ENCODE assay signal across 8 mouse cellular contexts in genomic region chr16:20620751-20621190, GRCm38 (mm10). TPM values are rescaled to one million over a fixed set of nuclear protein-coding genes. Genes with fewer than 3 reads are reported as not detected.
DNase-seq lines count a peak whose midpoint lies in the region; ATAC-seq and TF ChIP-seq lines count a peak whose summit lies in the region.

No protein-coding gene starts in this region.

- DNase-seq in kidney, postnatal 0 days (ENCODE audit: low spot score) = no peak
- no peak for DNase-seq in kidney, postnatal 10 days
- DNase-seq in MN1 (ENCODE audit: low spot score) = peak; percentile 42
- DNase-seq in limb, embryonic 14.5 days (ENCODE audit: low spot score) = no peak
- DNase-seq in urinary bladder, postnatal 25 days (ENCODE audit: low spot score) = no peak
- no peak for DNase-seq in testis, postnatal 14 days (ENCODE audit: low spot score)

- peak overlapping the region; percentile 99 for H3K4me2 ChIP-seq in kidney, postnatal 0 days (ENCODE audit: low read length)
- H3K4me2 ChIP-seq in forebrain, embryonic 12.5 days = peak overlapping the region; percentile 75
- H3K4me2 ChIP-seq in limb, embryonic 14.5 days (replicated peaks; ENCODE audit: low read depth, low read length, severe bottlenecking) = peak overlapping the region; percentile 98

- 0 out of 2 replicates have a peak, but pooled peaks cover 6% of the 10 kb centered on the region for H3K27me3 ChIP-seq in kidney, postnatal 0 days (ENCODE audit: insufficient read depth, low read length)
- peaks cover 9% of the 10 kb centered on the region; the same call in 1 of the 2 replicates for H3K27me3 ChIP-seq in forebrain, embryonic 12.5 days
- peaks cover 23% of the 10 kb centered on the region for H3K27me3 ChIP-seq in limb, embryonic 14.5 days (ENCODE audit: control insufficient read depth, insufficient read depth, low read length)
- peaks cover 16% of the 10 kb centered on the region for H3K27me3 ChIP-seq in small intestine, adult 2 months (ENCODE audit: control insufficient read depth, insufficient read depth, low read length)

- ATAC-seq in kidney, postnatal 0 days (replicated peaks; ENCODE audit: low FRiP score, low read depth) = no peak
- ATAC-seq in forebrain, embryonic 12.5 days (ENCODE audit: low FRiP score) = peak; percentile 12
- no peak for ATAC-seq in limb, embryonic 14.5 days (ENCODE audit: low FRiP score, low read depth)

- TF ChIP-seq CTCF in kidney, postnatal 0 days (IDR thresholded peaks at IDR 0.05; ENCODE audit: low read depth) = no peak
- TF ChIP-seq CTCF in small intestine, adult 2 months (IDR thresholded peaks at IDR 0.05; ENCODE audit: extremely low read depth, insufficient read length, insufficient replicate concordance, low read depth, low read length) = no peak

- under 1% methylated on average over 32 of the region's 32 CpGs for WGBS in kidney, postnatal 0 days
- WGBS in forebrain, embryonic 12.5 days = under 1% methylated on average over 32 of the region's 32 CpGs
- WGBS in limb, embryonic 14.5 days = under 1% methylated on average over 30 of the region's 32 CpGs
- WGBS in small intestine, adult 2 months = under 1% methylated on average over 32 of the region's 32 CpGs

- no peaks in the 10 kb centered on the region for H3K9me3 ChIP-seq in kidney, postnatal 0 days (replicated peaks; ENCODE audit: low read length)
- no peaks in the 10 kb centered on the region for H3K9me3 ChIP-seq in forebrain, embryonic 12.5 days
- no peaks in the 10 kb centered on the region for H3K9me3 ChIP-seq in limb, embryonic 14.5 days (ENCODE audit: control insufficient read depth, low read length)

- peak overlapping the region; percentile 70 for H3K4me3 ChIP-seq in kidney, postnatal 0 days (replicated peaks; ENCODE audit: low read depth, low read length)
- H3K4me3 ChIP-seq in forebrain, embryonic 12.5 days (replicated peaks) = peak overlapping the region; percentile 75
- H3K4me3 ChIP-seq in limb, embryonic 14.5 days (replicated peaks; ENCODE audit: low read length) = peak overlapping the region; percentile 69
- peak overlapping the region; percentile 95 for H3K4me3 ChIP-seq in small intestine, adult 2 months (ENCODE audit: low read depth, low read length)

- H3K9ac ChIP-seq in kidney, postnatal 0 days (ENCODE audit: low read depth, low read length) = peak overlapping the region; percentile 54
- H3K9ac ChIP-seq in forebrain, embryonic 12.5 days = peak overlapping the region; percentile 87
- H3K9ac ChIP-seq in limb, embryonic 14.5 days (ENCODE audit: low read depth, low read length, severe bottlenecking) = peak overlapping the region; percentile 64

- no peak for TF ChIP-seq POLR2A in limb, embryonic 14.5 days (IDR thresholded peaks at IDR 0.05; ENCODE audit: borderline replicate concordance, extremely low read depth, insufficient read depth, insufficient read length)
- no peak for TF ChIP-seq POLR2A in small intestine, adult 2 months (IDR thresholded peaks at IDR 0.05; ENCODE audit: low read depth, low read length)

- no peak overlapping the region for H3K27ac ChIP-seq in kidney, postnatal 0 days
- peak overlapping the region; percentile 82 for H3K27ac ChIP-seq in forebrain, embryonic 12.5 days
- H3K27ac ChIP-seq in limb, embryonic 14.5 days (replicated peaks; ENCODE audit: low read depth, low read length) = no peak overlapping the region
- H3K27ac ChIP-seq in small intestine, adult 2 months (ENCODE audit: insufficient read depth, low read depth, low read length) = no peak overlapping the region

- no peaks in the 10 kb centered on the region for H3K36me3 ChIP-seq in kidney, postnatal 0 days (ENCODE audit: insufficient read depth, low read length)
- H3K36me3 ChIP-seq in forebrain, embryonic 12.5 days (replicated peaks) = peaks cover 5% of the 10 kb centered on the region; the same call in 1 of the 2 replicates
- no peaks in the 10 kb centered on the region for H3K36me3 ChIP-seq in limb, embryonic 14.5 days (ENCODE audit: control insufficient read depth, insufficient read depth, low read length)
- peaks cover 3% of the 10 kb centered on the region for H3K36me3 ChIP-seq in small intestine, adult 2 months (ENCODE audit: control insufficient read depth, insufficient read depth, low read length)

- H3K4me1 ChIP-seq in kidney, postnatal 0 days (replicated peaks; ENCODE audit: insufficient read depth, low read length) = peaks cover 24% of the 10 kb centered on the region; the same call in 1 of the 2 replicates
- H3K4me1 ChIP-seq in forebrain, embryonic 12.5 days = peaks cover 30% of the 10 kb centered on the region
- H3K4me1 ChIP-seq in limb, embryonic 14.5 days (ENCODE audit: control insufficient read depth, insufficient read depth, low read length) = peaks cover 23% of the 10 kb centered on the region
- peaks cover 24% of the 10 kb centered on the region for H3K4me1 ChIP-seq in small intestine, adult 2 months (ENCODE audit: control insufficient read depth, insufficient read depth, insufficient read length, low read length)

RNA-seq across cellular contexts. Expression of gene Camk2n2, which starts 0.3 kb away (rescaled TPM):
- polyA plus RNA-seq in kidney, postnatal 0 days (2015; fragmentation: Nextera tagmentation; extraction: Ambion mirVana) = 0.72 and 0.79 TPM in 2 replicates
- 7.4 and 7.9 TPM in 2 replicates for polyA plus RNA-seq in forebrain, embryonic 12.5 days (2016; fragmentation: Nextera tagmentation; extraction: Ambion mirVana)
- 4.3 and 5.9 TPM in 2 replicates for polyA plus RNA-seq in limb, embryonic 14.5 days (2012; rRNA removed)
- 1.0 and 1.1 TPM in 2 replicates for polyA plus RNA-seq in limb, embryonic 14.5 days (2014; fragmentation: Nextera tagmentation; extraction: Ambion mirVana)
- 3.1 and 6.7 TPM in 2 replicates for polyA plus RNA-seq in small intestine, adult 2 months (2012; rRNA removed)

RNA-seq across cellular contexts. Expression of gene Ece2, which starts 8.9 kb away (rescaled TPM):
- polyA plus RNA-seq in kidney, postnatal 0 days (2015; fragmentation: Nextera tagmentation; extraction: Ambion mirVana) = 1.2 and 1.6 TPM in 2 replicates
- polyA plus RNA-seq in forebrain, embryonic 12.5 days (2016; fragmentation: Nextera tagmentation; extraction: Ambion mirVana) = 7.2 and 8.5 TPM in 2 replicates
- polyA plus RNA-seq in limb, embryonic 14.5 days (2012; rRNA removed) = 14.1 and 15.8 TPM in 2 replicates
- polyA plus RNA-seq in limb, embryonic 14.5 days (2014; fragmentation: Nextera tagmentation; extraction: Ambion mirVana) = 3.9 and 4.1 TPM in 2 replicates
- polyA plus RNA-seq in small intestine, adult 2 months (2012; rRNA removed) = 0.19 and 0.42 TPM in 2 replicates

RNA-seq across cellular contexts. Expression of gene Alg3, which starts 9.2 kb away (rescaled TPM):
- 35.9 and 36.5 TPM in 2 replicates for polyA plus RNA-seq in kidney, postnatal 0 days (2015; fragmentation: Nextera tagmentation; extraction: Ambion mirVana)
- 40.1 and 41.5 TPM in 2 replicates for polyA plus RNA-seq in forebrain, embryonic 12.5 days (2016; fragmentation: Nextera tagmentation; extraction: Ambion mirVana)
- polyA plus RNA-seq in limb, embryonic 14.5 days (2012; rRNA removed) = 27.4 and 43.5 TPM in 2 replicates
- 43.0 and 43.6 TPM in 2 replicates for polyA plus RNA-seq in limb, embryonic 14.5 days (2014; fragmentation: Nextera tagmentation; extraction: Ambion mirVana)
- polyA plus RNA-seq in small intestine, adult 2 months (2012; rRNA removed) = 16.8 and 18.6 TPM in 2 replicates

RNA-seq across cellular contexts. Expression of gene Gm49333, which starts 9.4 kb away (rescaled TPM):
- 0.34 TPM in 1 of 2 replicates, not detected in the other for polyA plus RNA-seq in kidney, postnatal 0 days (2015; fragmentation: Nextera tagmentation; extraction: Ambion mirVana)
- not detected in 2 replicates for polyA plus RNA-seq in forebrain, embryonic 12.5 days (2016; fragmentation: Nextera tagmentation; extraction: Ambion mirVana)
- polyA plus RNA-seq in limb, embryonic 14.5 days (2012; rRNA removed) = not detected in 2 replicates
- polyA plus RNA-seq in limb, embryonic 14.5 days (2014; fragmentation: Nextera tagmentation; extraction: Ambion mirVana) = not detected in 2 replicates
- 0.08 TPM in 1 of 2 replicates, not detected in the other for polyA plus RNA-seq in small intestine, adult 2 months (2012; rRNA removed)

RNA-seq across cellular contexts. Expression of gene Eef1akmt4, which starts 9.4 kb away (rescaled TPM):
- polyA plus RNA-seq in kidney, postnatal 0 days (2015; fragmentation: Nextera tagmentation; extraction: Ambion mirVana) = 27.8 and 28.6 TPM in 2 replicates
- polyA plus RNA-seq in forebrain, embryonic 12.5 days (2016; fragmentation: Nextera tagmentation; extraction: Ambion mirVana) = 18.9 and 22.5 TPM in 2 replicates
- 28.0 and 33.0 TPM in 2 replicates for polyA plus RNA-seq in limb, embryonic 14.5 days (2012; rRNA removed)
- polyA plus RNA-seq in limb, embryonic 14.5 days (2014; fragmentation: Nextera tagmentation; extraction: Ambion mirVana) = 38.8 and 44.1 TPM in 2 replicates
- 6.6 and 7.2 TPM in 2 replicates for polyA plus RNA-seq in small intestine, adult 2 months (2012; rRNA removed)
